Mouse (Mus musculus) layer of hippocampus, postnatal 25 days (tissue): ENCODE results near the gene Stfa3. TPM values are rescaled to one million over a fixed set of nuclear protein-coding genes. Genes with fewer than 3 reads are reported as not detected.
"Not testable (repeated sequence)": the region's sequence is repeated elsewhere in the genome, so short reads cannot be mapped to it uniquely, and the experiment has no call there.

Experiments
- DNase-seq, 2 experiments: peaks; one replicate each; pipeline ENCODE4 v3.0.0; 2022; ENCODE audit warnings: mixed read lengths in 2 of 2, low spot score in 1 of 2; ENCODE audit errors: extremely low spot score in 1 of 2
- total RNA-seq, 2 experiments: library from RNA; stranded (reverse); gene quantifications; 2 replicates each; pipeline ENCODE4 v1.2.3; 2021

The Stfa3 gene
- total RNA-seq: not detected

- no peak for DNase-seq
Measured at GRCm38 (mm10) chr16:36455342-36455802, at the start of gene Stfa3. Stfa3 (minus strand) TSS chr16:36455392.

GRCm38 (mm10) chr16:36502286-36502685 is 47.1 kb upstream of the Stfa3 start:
- no peak for DNase-seq

DNA sequence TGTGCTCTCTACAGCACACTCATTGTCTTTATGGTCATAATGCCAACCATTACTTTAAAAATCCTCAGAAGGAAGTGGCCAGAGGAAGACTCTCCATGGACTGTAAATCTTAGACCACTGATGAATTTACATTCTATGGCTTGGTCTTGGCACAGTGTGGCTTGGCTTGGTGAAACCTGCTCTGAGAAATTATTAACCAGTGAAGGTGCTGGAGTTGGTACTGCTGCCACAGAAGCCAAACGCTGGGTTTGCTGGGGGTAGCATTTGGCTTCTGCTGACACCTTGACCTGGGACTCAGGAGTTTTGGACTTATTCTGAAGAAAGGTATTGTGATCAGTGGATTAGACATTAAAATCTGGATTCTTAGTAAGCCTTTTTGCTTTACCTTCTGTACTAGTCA is 37.2 kb upstream of the Stfa3 start:
- no peak for DNase-seq

GRCm38 (mm10) chr16:36476866-36477265 is 21.7 kb upstream of the Stfa3 start:
- DNase-seq: no peak

DNA sequence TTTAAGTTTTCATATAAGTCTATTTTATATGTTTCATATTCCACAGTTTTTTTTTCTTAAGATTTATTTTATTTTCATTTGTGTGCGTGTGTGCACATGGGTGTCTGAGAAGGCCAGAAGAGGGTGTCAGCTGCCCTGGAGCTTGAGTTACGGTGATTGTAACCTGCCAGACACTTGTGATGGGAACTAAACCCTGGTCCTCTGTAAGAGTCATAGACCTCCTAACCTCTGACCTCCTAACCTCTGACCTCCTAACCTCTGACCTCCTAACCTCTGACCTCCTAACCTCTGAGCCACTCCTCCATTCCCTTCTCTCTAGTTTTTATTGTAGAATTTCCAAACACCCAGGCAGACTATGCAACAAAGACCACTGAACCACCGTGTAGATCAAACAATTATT is 20.3 kb upstream of the Stfa3 start:
- no peak for DNase-seq

GRCm38 (mm10) chr16:36474849-36475248 is 19.7 kb upstream of the Stfa3 start:
- DNase-seq: no peak

DNA sequence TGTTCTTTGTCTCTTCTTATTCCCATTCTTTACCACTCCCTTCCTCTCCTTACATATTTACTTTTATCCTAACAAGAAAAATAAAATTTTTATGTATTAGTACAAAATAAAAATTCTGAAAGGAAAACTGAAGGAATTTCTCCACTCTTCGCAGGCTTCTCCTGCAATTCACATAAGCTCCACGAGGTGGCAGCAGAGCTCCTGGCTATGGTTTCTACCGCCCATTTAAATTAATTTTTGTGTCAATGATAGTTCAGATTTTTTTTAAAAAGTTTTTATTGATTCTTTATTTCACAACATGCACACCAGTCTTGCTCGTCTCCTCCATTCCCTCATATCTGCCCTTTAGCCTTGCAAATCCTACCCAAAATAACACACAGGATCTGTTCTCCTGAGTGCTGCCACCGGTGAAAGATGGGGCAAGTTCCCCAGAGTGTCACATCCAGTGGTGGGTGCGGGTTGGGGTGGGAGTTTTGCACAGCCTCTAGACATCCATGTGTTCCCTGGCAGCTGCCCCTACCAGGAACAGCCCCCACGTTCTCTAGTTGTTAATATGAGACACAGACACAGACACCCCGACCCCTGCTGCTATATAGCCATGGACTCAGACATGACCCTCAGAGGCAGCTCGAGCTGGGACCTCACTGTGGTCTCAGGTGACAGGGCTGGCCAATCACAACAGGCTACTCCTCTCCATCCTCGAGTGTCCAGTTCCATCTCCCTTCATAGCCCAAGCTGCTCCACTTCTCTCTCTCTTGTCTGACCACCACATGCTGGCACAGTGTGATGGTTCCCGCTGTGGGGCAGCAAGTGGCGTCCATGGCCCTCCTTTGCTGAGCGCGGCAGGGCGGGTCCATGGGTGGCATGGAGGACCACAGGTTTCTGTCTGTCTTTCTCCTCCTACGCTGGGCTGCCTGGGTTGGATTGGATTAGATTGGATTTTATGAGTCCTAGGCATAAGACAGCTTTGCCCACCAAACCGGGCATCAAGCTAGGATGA is 18.3 kb upstream of the Stfa3 start:
- peak; percentile 25 to 73 for DNase-seq

- DNase-seq: no peak
Measured at GRCm38 (mm10) chr16:36471066-36471633, 16.0 kb upstream of the Stfa3 start.

GRCm38 (mm10) chr16:36469955-36470478 is 14.8 kb upstream of the Stfa3 start:
- peak in 1 of 2 experiments; percentile 24 for DNase-seq

GRCm38 (mm10) chr16:36469367-36469766 is 14.2 kb upstream of the Stfa3 start:
- no peak for DNase-seq

DNA sequence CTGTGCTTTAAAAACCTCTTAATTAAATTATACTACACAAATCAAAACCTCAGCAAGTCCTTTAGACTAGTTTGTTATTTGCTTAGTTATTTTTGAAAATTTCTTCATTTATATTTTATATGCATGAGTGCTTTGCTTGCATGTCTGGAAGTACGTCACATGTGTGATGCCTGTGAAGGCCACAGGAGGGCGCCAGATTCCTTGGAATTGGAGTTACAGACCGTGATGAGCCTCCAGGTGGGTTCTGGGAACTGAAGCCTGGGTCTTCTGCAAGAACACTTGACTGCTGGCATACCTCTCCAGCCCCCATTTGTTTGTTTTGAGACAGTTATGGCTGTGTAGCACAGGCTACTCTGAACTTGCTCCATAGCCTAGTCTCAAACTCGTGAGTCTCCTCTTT is 13.7 kb upstream of the Stfa3 start:
- no peak for DNase-seq

- DNase-seq: no peak
Measured at GRCm38 (mm10) chr16:36467936-36468335, 12.7 kb upstream of the Stfa3 start.

DNA sequence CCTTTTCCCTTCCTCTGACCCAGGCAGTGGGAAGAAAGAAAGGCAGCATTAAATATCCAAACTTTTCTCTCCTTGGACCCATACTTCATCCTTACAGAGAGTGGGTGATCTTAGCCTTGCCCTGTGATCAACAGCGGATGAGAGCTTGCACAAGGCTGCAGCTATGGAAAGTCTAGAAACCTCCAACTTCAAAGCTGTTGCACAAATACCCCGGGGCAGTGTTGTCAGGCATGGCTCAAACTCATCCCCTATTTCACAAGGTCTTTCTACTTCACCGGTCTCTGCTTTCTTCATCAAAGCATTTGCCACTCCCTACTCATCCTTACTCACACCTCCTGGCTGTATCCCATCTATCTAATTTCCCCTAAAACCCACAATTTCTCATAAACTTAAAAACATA is 10.2 kb upstream of the Stfa3 start:
- no peak for DNase-seq

- no peak for DNase-seq
Measured at GRCm38 (mm10) chr16:36464076-36464475, 8.9 kb upstream of the Stfa3 start.

- no peak for DNase-seq
Measured at GRCm38 (mm10) chr16:36460426-36460825, 5.2 kb upstream of the Stfa3 start.

DNA sequence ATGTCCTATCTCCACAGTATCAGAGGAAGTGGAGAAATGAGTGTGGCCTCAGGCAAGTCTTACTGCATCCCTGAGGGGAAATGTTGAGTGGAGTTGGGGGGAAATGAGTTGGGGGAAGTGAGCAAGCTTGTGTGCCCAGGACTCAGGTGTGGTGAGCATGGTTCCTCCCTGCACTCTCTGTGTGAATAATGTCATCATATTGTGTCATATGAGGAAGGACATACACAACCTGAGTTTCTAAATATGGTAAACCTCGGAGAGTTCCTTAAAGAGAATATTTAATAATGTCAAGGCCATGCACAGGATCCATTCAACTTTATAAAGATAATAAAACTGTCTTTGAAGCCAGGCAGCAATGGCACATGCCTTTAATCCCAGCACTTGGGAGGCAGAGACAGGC is 34.2 kb downstream of the Stfa3 start:
- not testable (repeated sequence) for DNase-seq

GRCm38 (mm10) chr16:36408357-36408756 is 46.8 kb downstream of the Stfa3 start, which contains the start of gene Stfa2:
Stfa2 (minus strand) TSS chr16:36408457.
- DNase-seq: no peak
